Mouse (Mus musculus): ENCODE results near the gene Ifitm10.

DNA sequence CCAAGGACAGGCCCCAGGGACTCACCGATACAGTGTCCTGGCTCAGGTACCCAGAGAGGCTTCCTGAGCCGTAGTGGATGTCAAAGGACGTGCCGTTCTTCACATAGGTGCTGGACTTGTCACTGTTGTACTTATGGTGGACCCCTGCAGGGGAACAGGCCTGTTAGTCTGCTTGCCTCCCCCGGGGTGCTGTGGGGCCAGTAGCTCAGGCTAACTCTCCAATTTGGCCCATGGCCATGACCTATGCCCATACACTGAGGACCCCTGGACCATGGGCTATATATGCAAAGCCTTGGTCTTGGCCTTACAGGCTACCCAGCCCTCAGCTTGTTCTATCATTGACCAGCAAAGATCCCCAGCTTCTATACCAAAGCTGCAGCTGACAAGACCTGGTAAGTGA lies 9.0 kb upstream of the Ifitm10 start, which contains the start of gene Gm49369:
- TF ChIP-seq POLR2A (IDR thresholded peaks at IDR 0.05; ENCODE audit: borderline replicate concordance, extremely low read depth, low read depth, low read length) (no peak), CTCF (IDR thresholded peaks at IDR 0.05; ENCODE audit: insufficient read depth, low read length) (no peak)

Data from lung, adult 2 months (tissue).